Mouse (Mus musculus) ovary, postnatal 14 days (tissue): Measurements from ENCODE around the gene Marveld1.

ENCODE experiments used
- DNase-seq: peaks from one replicate; pipeline ENCODE4 v3.0.0; 2022; ENCODE audit warnings: low spot score

The Marveld1 gene

GRCm38 (mm10) chr19:42139724-42140517 lies 7.3 kb upstream of the Marveld1 start:
- DNase-seq = no peak

- no peak for DNase-seq
Observed at GRCm38 (mm10) chr19:42141998-42142397, 5.2 kb upstream of the Marveld1 start.

GRCm38 (mm10) chr19:42142757-42143156 lies 4.4 kb upstream of the Marveld1 start:
- no peak for DNase-seq

- no peak for DNase-seq
Observed at GRCm38 (mm10) chr19:42144067-42144466, 3.1 kb upstream of the Marveld1 start.

GRCm38 (mm10) chr19:42144541-42145167 lies 2.5 kb upstream of the Marveld1 start:
- DNase-seq = peak; percentile 82

GRCm38 (mm10) chr19:42145210-42145609 lies 2.0 kb upstream of the Marveld1 start:
- DNase-seq = no peak

GRCm38 (mm10) chr19:42145731-42146130 lies 1.5 kb upstream of the Marveld1 start:
- DNase-seq = no peak

GRCm38 (mm10) chr19:42146276-42147010 lies 757 bp upstream of the Marveld1 start:
- DNase-seq = no peak

- peak; percentile 52 for DNase-seq
Observed at GRCm38 (mm10) chr19:42147769-42148568, 769 bp downstream of the Marveld1 start.

- DNase-seq = no peak
Observed at GRCm38 (mm10) chr19:42148569-42148860, 1.3 kb downstream of the Marveld1 start.

GRCm38 (mm10) chr19:42151990-42152389 lies 4.8 kb downstream of the Marveld1 start:
- DNase-seq = peak; percentile 85

- DNase-seq = no peak
Observed at GRCm38 (mm10) chr19:42157493-42158237, 10.5 kb downstream of the Marveld1 start.

GRCm38 (mm10) chr19:42158246-42159017 lies 11.2 kb downstream of the Marveld1 start:
- no peak for DNase-seq

GRCm38 (mm10) chr19:42163764-42164163 lies 16.6 kb downstream of the Marveld1 start, which contains the start of gene Zfyve27:
Gene Zfyve27 (plus strand): TSS chr19:42163951.
- DNase-seq = no peak

- DNase-seq = no peak
Observed at GRCm38 (mm10) chr19:42164188-42164587, 17.0 kb downstream of the Marveld1 start.

- DNase-seq = peak; percentile 89
Observed at GRCm38 (mm10) chr19:42166130-42166529, 18.9 kb downstream of the Marveld1 start.

- DNase-seq = no peak
Observed at GRCm38 (mm10) chr19:42166766-42167165, 19.6 kb downstream of the Marveld1 start.

GRCm38 (mm10) chr19:42167489-42167888 lies 20.3 kb downstream of the Marveld1 start:
- DNase-seq = no peak

- DNase-seq = no peak
Observed at GRCm38 (mm10) chr19:42169322-42169975, 22.2 kb downstream of the Marveld1 start.
